In genomic region chr9:52093108-52093507, GRCm38 (mm10) we compare ENCODE assay signal across 14 mouse cellular contexts. TPM values are rescaled to one million over a fixed set of nuclear protein-coding genes. Genes with fewer than 3 reads are reported as not detected.
DNase-seq lines count a peak whose midpoint lies in the region; ATAC-seq lines count a peak whose summit lies in the region.
"Had no signal": no experiment of that assay in that cellular context is flagged by ENCODE, and none has a peak within 500 bp of the region (broad histone marks: within the 10 kb centered on the region; RNA-seq: fewer than 3 reads in every experiment).

No protein-coding gene starts in this region.

- no peaks in the 10 kb centered on the region; the same call in 1 of the 2 replicates for H3K36me3 ChIP-seq in heart, embryonic 11.5 days (ENCODE audit: control insufficient read depth, insufficient read depth, low read length)
- H3K36me3 ChIP-seq in kidney, embryonic 15.5 days = peaks cover 21% of the 10 kb centered on the region
- peaks cover 40% of the 10 kb centered on the region for H3K36me3 ChIP-seq in megakaryocyte, embryonic 14.5 days (replicated peaks; ENCODE audit: low read length)

- peak; percentile 66; the same call in 1 of the 2 replicates for ATAC-seq in heart, embryonic 11.5 days (replicated peaks; ENCODE audit: insufficient number of reproducible peaks, low FRiP score, low TSS enrichment)
- ATAC-seq in kidney, embryonic 15.5 days (replicated peaks; ENCODE audit: low FRiP score) = 0 out of 2 replicates have a peak, but pooled peaks have one; percentile 9

- peaks cover 26% of the 10 kb centered on the region for H3K4me1 ChIP-seq in heart, embryonic 11.5 days (ENCODE audit: control insufficient read depth, insufficient read depth, low read length)
- H3K4me1 ChIP-seq in kidney, embryonic 15.5 days = 0 out of 2 replicates have a peak, but pooled peaks cover 6% of the 10 kb centered on the region
- H3K4me1 ChIP-seq in megakaryocyte, embryonic 14.5 days = peaks cover 36% of the 10 kb centered on the region
- H3K4me1 ChIP-seq: neural tube, embryonic 13.5 days had no signal

- no peaks in the 10 kb centered on the region for H3K27me3 ChIP-seq in heart, embryonic 11.5 days (ENCODE audit: control insufficient read depth, insufficient read depth, low read length)
- no peaks in the 10 kb centered on the region for H3K27me3 ChIP-seq in kidney, embryonic 15.5 days
- peaks cover 20% of the 10 kb centered on the region for H3K27me3 ChIP-seq in megakaryocyte, embryonic 14.5 days (replicated peaks)
- H3K27me3 ChIP-seq: neural tube, embryonic 13.5 days had no signal

- no peak for DNase-seq in heart, adult 8-10 months (ENCODE audit: low spot score)
- DNase-seq in kidney, postnatal 10 days = no peak
- DNase-seq in liver = peak; percentile 26
- DNase-seq in urinary bladder, adult 18-20 months (ENCODE audit: low spot score in 2 of 2) = no peak
- DNase-seq in cerebellum, postnatal 14 days = no peak
- DNase-seq: cerebellum, adult 9-10 months; gastrocnemius, postnatal 36 days; kidney, postnatal 36 days; lung, postnatal 14 days had no signal

- H3K9me3 ChIP-seq in heart, embryonic 11.5 days (replicated peaks; ENCODE audit: control insufficient read depth, low read length) = no peaks in the 10 kb centered on the region
- H3K9me3 ChIP-seq in kidney, embryonic 15.5 days (replicated peaks) = no peaks in the 10 kb centered on the region
- H3K9me3 ChIP-seq in megakaryocyte, embryonic 14.5 days = no peaks in the 10 kb centered on the region
- H3K9me3 ChIP-seq: neural tube, embryonic 13.5 days had no signal

- WGBS in heart, embryonic 11.5 days (ENCODE audit: insufficient replicate concordance) = 18% methylated on average over 8 of the region's 8 CpGs
- 57% methylated on average over 8 of the region's 8 CpGs for WGBS in kidney, embryonic 15.5 days

- peak overlapping the region; percentile 11; the same call in 1 of the 2 replicates for H3K4me2 ChIP-seq in heart, embryonic 11.5 days
- no peak overlapping the region for H3K4me2 ChIP-seq in kidney, embryonic 15.5 days
- H3K4me2 ChIP-seq: neural tube, embryonic 13.5 days had no signal

- H3K9ac ChIP-seq in heart, embryonic 11.5 days (ENCODE audit: low read depth, low read length) = no peak overlapping the region
- H3K9ac ChIP-seq in kidney, embryonic 15.5 days = no peak overlapping the region
- H3K9ac ChIP-seq: neural tube, embryonic 13.5 days had no signal

- H3K27ac ChIP-seq in heart, embryonic 11.5 days (ENCODE audit: low read depth, low read length) = peak overlapping the region; percentile 37; the same call in 1 of the 2 replicates
- no peak overlapping the region for H3K27ac ChIP-seq in kidney, embryonic 15.5 days
- H3K27ac ChIP-seq: neural tube, embryonic 13.5 days; stomach, postnatal 0 days had no signal

- no peak overlapping the region for H3K4me3 ChIP-seq in heart, embryonic 11.5 days (ENCODE audit: low read depth, low read length)
- H3K4me3 ChIP-seq in kidney, embryonic 15.5 days (replicated peaks) = no peak overlapping the region
- H3K4me3 ChIP-seq in megakaryocyte, embryonic 14.5 days (replicated peaks) = peak overlapping the region; percentile 52
- H3K4me3 ChIP-seq: neural tube, embryonic 13.5 days had no signal

RNA-seq across cellular contexts. Expression of gene Rdx, which starts 46.1 kb away (rescaled TPM):
- 203 and 213 TPM in 2 replicates for polyA plus RNA-seq in heart, embryonic 11.5 days (2014; fragmentation: Nextera tagmentation; extraction: Ambion mirVana)
- 10 to 100 TPM; 85.9 to 98.0 (median 89.2) TPM for total RNA-seq in heart, adult 8-10 months (2022)
- 119 and 131 TPM in 2 replicates for polyA plus RNA-seq in kidney, embryonic 15.5 days (2015; fragmentation: Nextera tagmentation; extraction: Ambion mirVana)
- polyA plus RNA-seq in megakaryocyte, embryonic 14.5 days (2012; ENCODE audit: insufficient read depth, low replicate concordance) = 3.5 and 13.4 TPM in 2 replicates
